9 mouse cellular contexts compared by ENCODE assay signal in genomic region chr8:85076001-85076400, GRCm38 (mm10). TPM values are rescaled to one million over a fixed set of nuclear protein-coding genes. Genes with fewer than 3 reads are reported as not detected.
DNase-seq lines count a peak whose midpoint lies in the region; ATAC-seq lines count a peak whose summit lies in the region.
"Had no signal": no experiment of that assay in that cellular context is flagged by ENCODE, and none has a peak within 500 bp of the region (broad histone marks: within the 10 kb centered on the region; RNA-seq: fewer than 3 reads in every experiment).

No protein-coding gene starts in this region.

- H3K27ac ChIP-seq in forebrain, embryonic 11.5 days (ENCODE audit: low read depth, low read length) = no peak overlapping the region
- H3K27ac ChIP-seq in forebrain, embryonic 14.5 days (ENCODE audit: low read depth, low read length) = no peak overlapping the region
- H3K27ac ChIP-seq in embryonic facial prominence, embryonic 10.5 days (replicated peaks) = no peak overlapping the region
- H3K27ac ChIP-seq in liver, embryonic 16.5 days (ENCODE audit: low read length) = peak overlapping the region; percentile 22
- H3K27ac ChIP-seq: heart, embryonic 15.5 days had no signal

- 79% methylated on average over 9 of the region's 9 CpGs for WGBS in forebrain, embryonic 11.5 days
- 77% methylated on average over 9 of the region's 9 CpGs for WGBS in forebrain, embryonic 14.5 days
- WGBS in embryonic facial prominence, embryonic 10.5 days = 77% methylated on average over 9 of the region's 9 CpGs
- WGBS in liver, embryonic 16.5 days (ENCODE audit: insufficient replicate concordance) = 58% methylated on average over 9 of the region's 9 CpGs

- ATAC-seq in forebrain, embryonic 11.5 days (replicated peaks; ENCODE audit: low FRiP score) = no peak
- ATAC-seq in forebrain, embryonic 14.5 days = no peak
- ATAC-seq in liver, embryonic 16.5 days (ENCODE audit: low read depth) = peak; percentile 52
- ATAC-seq in frontal cortex, adult (ENCODE audit: low TSS enrichment) = no peak

- no peak overlapping the region for H3K4me2 ChIP-seq in forebrain, embryonic 11.5 days (ENCODE audit: low read depth, low read length, severe bottlenecking)
- no peak overlapping the region for H3K4me2 ChIP-seq in forebrain, embryonic 14.5 days (ENCODE audit: low read length)
- peak overlapping the region; percentile 24 for H3K4me2 ChIP-seq in liver, embryonic 16.5 days (ENCODE audit: low read depth, low read length)
- H3K4me2 ChIP-seq: heart, embryonic 15.5 days had no signal

- peaks cover 8% of the 10 kb centered on the region; the same call in 1 of the 2 replicates for H3K4me1 ChIP-seq in forebrain, embryonic 11.5 days (replicated peaks; ENCODE audit: control insufficient read depth, insufficient read depth, low read length)
- H3K4me1 ChIP-seq in forebrain, embryonic 14.5 days (ENCODE audit: control insufficient read depth, insufficient read depth, low read length) = peaks cover 11% of the 10 kb centered on the region
- H3K4me1 ChIP-seq in embryonic facial prominence, embryonic 10.5 days = peaks cover 30% of the 10 kb centered on the region
- peaks cover 47% of the 10 kb centered on the region for H3K4me1 ChIP-seq in liver, embryonic 16.5 days (ENCODE audit: control insufficient read depth, low read depth, low read length)

- H3K9me3 ChIP-seq in forebrain, embryonic 11.5 days (ENCODE audit: control insufficient read depth, low read length) = no peaks in the 10 kb centered on the region
- no peaks in the 10 kb centered on the region for H3K9me3 ChIP-seq in forebrain, embryonic 14.5 days (replicated peaks; ENCODE audit: control insufficient read depth, low read length)
- no peaks in the 10 kb centered on the region for H3K9me3 ChIP-seq in embryonic facial prominence, embryonic 10.5 days
- H3K9me3 ChIP-seq in liver, embryonic 16.5 days (replicated peaks; ENCODE audit: control insufficient read depth, low read length) = no peaks in the 10 kb centered on the region
- H3K9me3 ChIP-seq: heart, embryonic 15.5 days had no signal

- H3K4me3 ChIP-seq in forebrain, embryonic 11.5 days (ENCODE audit: low read depth, low read length) = no peak overlapping the region
- H3K4me3 ChIP-seq in forebrain, embryonic 14.5 days (ENCODE audit: low read depth, low read length) = no peak overlapping the region
- H3K4me3 ChIP-seq in embryonic facial prominence, embryonic 10.5 days = no peak overlapping the region
- no peak overlapping the region for H3K4me3 ChIP-seq in liver, embryonic 16.5 days (ENCODE audit: low read depth, low read length)
- H3K4me3 ChIP-seq: heart, embryonic 15.5 days had no signal

- H3K27me3 ChIP-seq in forebrain, embryonic 11.5 days (ENCODE audit: control insufficient read depth, insufficient read depth, low read length) = no peaks in the 10 kb centered on the region
- H3K27me3 ChIP-seq in forebrain, embryonic 14.5 days (replicated peaks; ENCODE audit: control insufficient read depth, insufficient read depth, low read length) = no peaks in the 10 kb centered on the region
- H3K27me3 ChIP-seq in embryonic facial prominence, embryonic 10.5 days (replicated peaks; ENCODE audit: low read depth, poor library complexity, severe bottlenecking) = no peaks in the 10 kb centered on the region
- no peaks in the 10 kb centered on the region for H3K27me3 ChIP-seq in liver, embryonic 16.5 days (ENCODE audit: control insufficient read depth, insufficient read depth, low read depth, low read length)
- H3K27me3 ChIP-seq: heart, embryonic 15.5 days had no signal

- no peak overlapping the region for H3K9ac ChIP-seq in forebrain, embryonic 11.5 days (ENCODE audit: low read length)
- H3K9ac ChIP-seq in forebrain, embryonic 14.5 days (ENCODE audit: low read length) = no peak overlapping the region
- no peak overlapping the region for H3K9ac ChIP-seq in liver, embryonic 16.5 days (ENCODE audit: low read depth, low read length)
- H3K9ac ChIP-seq: heart, embryonic 15.5 days had no signal

- peak; percentile 69 for DNase-seq in forebrain, embryonic 11.5 days (ENCODE audit: low spot score)
- no peak for DNase-seq in forebrain, embryonic 14.5 days (ENCODE audit: low spot score)
- peak; percentile 50 to 60 for DNase-seq in right cerebral cortex, postnatal 10 days (ENCODE audit: low spot score in 2 of 2)
- no peak for DNase-seq in right cerebral cortex, adult 18-20 months
- peak; percentile 49 for DNase-seq in embryonic facial prominence, embryonic 10.5 days (ENCODE audit: low spot score)
- no peak for DNase-seq in ovary, adult 18-20 months (ENCODE audit: low spot score)

- peaks cover 2% of the 10 kb centered on the region; the same call in 1 of the 2 replicates for H3K36me3 ChIP-seq in forebrain, embryonic 11.5 days (ENCODE audit: control insufficient read depth, insufficient read depth, low read length)
- H3K36me3 ChIP-seq in forebrain, embryonic 14.5 days (ENCODE audit: control insufficient read depth, insufficient read depth, low read length) = peaks cover 50% of the 10 kb centered on the region
- H3K36me3 ChIP-seq in embryonic facial prominence, embryonic 10.5 days (replicated peaks) = peaks cover 64% of the 10 kb centered on the region
- H3K36me3 ChIP-seq in liver, embryonic 16.5 days (ENCODE audit: control insufficient read depth, insufficient read depth) = peaks cover 21% of the 10 kb centered on the region

RNA-seq across cellular contexts. Expression of gene Dhps, which starts 4.4 kb away (rescaled TPM):
- polyA plus RNA-seq in forebrain, embryonic 11.5 days (2014; fragmentation: Nextera tagmentation; extraction: Ambion mirVana) = 63.5 and 68.5 TPM in 2 replicates
- 83.4 and 85.3 TPM in 2 replicates for polyA plus RNA-seq in forebrain, embryonic 14.5 days (2014; fragmentation: Nextera tagmentation; extraction: Ambion mirVana)
- 70.5 and 74.5 TPM in 2 replicates for polyA plus RNA-seq in embryonic facial prominence, embryonic 10.5 days (2016; fragmentation: Nextera tagmentation; extraction: Ambion mirVana)
- 23.5 and 25.7 TPM in 2 replicates for polyA plus RNA-seq in liver, embryonic 16.5 days (2015; fragmentation: Nextera tagmentation; extraction: Ambion mirVana)

RNA-seq across cellular contexts. Expression of gene Wdr83os, which starts 4.5 kb away (rescaled TPM):
- polyA plus RNA-seq in forebrain, embryonic 11.5 days (2014; fragmentation: Nextera tagmentation; extraction: Ambion mirVana) = 123 and 125 TPM in 2 replicates
- polyA plus RNA-seq in forebrain, embryonic 14.5 days (2014; fragmentation: Nextera tagmentation; extraction: Ambion mirVana) = 147 and 170 TPM in 2 replicates
- polyA plus RNA-seq in embryonic facial prominence, embryonic 10.5 days (2016; fragmentation: Nextera tagmentation; extraction: Ambion mirVana) = 126 and 127 TPM in 2 replicates
- 56.0 and 58.2 TPM in 2 replicates for polyA plus RNA-seq in liver, embryonic 16.5 days (2015; fragmentation: Nextera tagmentation; extraction: Ambion mirVana)

RNA-seq across cellular contexts. Expression of gene Wdr83, which starts 5.1 kb away (rescaled TPM):
- polyA plus RNA-seq in forebrain, embryonic 11.5 days (2014; fragmentation: Nextera tagmentation; extraction: Ambion mirVana) = 47.3 and 57.4 TPM in 2 replicates
- 49.7 and 50.1 TPM in 2 replicates for polyA plus RNA-seq in forebrain, embryonic 14.5 days (2014; fragmentation: Nextera tagmentation; extraction: Ambion mirVana)
- polyA plus RNA-seq in embryonic facial prominence, embryonic 10.5 days (2016; fragmentation: Nextera tagmentation; extraction: Ambion mirVana) = 64.3 and 65.8 TPM in 2 replicates
- 22.0 and 23.6 TPM in 2 replicates for polyA plus RNA-seq in liver, embryonic 16.5 days (2015; fragmentation: Nextera tagmentation; extraction: Ambion mirVana)

RNA-seq across cellular contexts. Expression of gene Man2b1, which starts 7.1 kb away (rescaled TPM):
- 20.9 and 21.0 TPM in 2 replicates for polyA plus RNA-seq in forebrain, embryonic 11.5 days (2014; fragmentation: Nextera tagmentation; extraction: Ambion mirVana)
- 10.8 and 14.5 TPM in 2 replicates for polyA plus RNA-seq in forebrain, embryonic 14.5 days (2014; fragmentation: Nextera tagmentation; extraction: Ambion mirVana)
- 26.1 and 27.2 TPM in 2 replicates for polyA plus RNA-seq in embryonic facial prominence, embryonic 10.5 days (2016; fragmentation: Nextera tagmentation; extraction: Ambion mirVana)
- polyA plus RNA-seq in liver, embryonic 16.5 days (2015; fragmentation: Nextera tagmentation; extraction: Ambion mirVana) = 38.7 and 44.4 TPM in 2 replicates

RNA-seq across cellular contexts. Expression of gene Gm5741, which starts 8.2 kb away (rescaled TPM):
- polyA plus RNA-seq in forebrain, embryonic 11.5 days (2014; fragmentation: Nextera tagmentation; extraction: Ambion mirVana) = not detected in 2 replicates
- polyA plus RNA-seq in forebrain, embryonic 14.5 days (2014; fragmentation: Nextera tagmentation; extraction: Ambion mirVana) = 0.88 TPM in 1 of 2 replicates, not detected in the other
- not detected in 2 replicates for polyA plus RNA-seq in embryonic facial prominence, embryonic 10.5 days (2016; fragmentation: Nextera tagmentation; extraction: Ambion mirVana)
- polyA plus RNA-seq in liver, embryonic 16.5 days (2015; fragmentation: Nextera tagmentation; extraction: Ambion mirVana) = not detected in 2 replicates
- polyA plus RNA-seq: heart, embryonic 15.5 days had no signal

Comparison
In these comparisons a context has a peak if more than half of its experiments do, and no peak if none do; other contexts are left out.
1. DNase-seq: peak in forebrain, embryonic 11.5 days (single experiment), right cerebral cortex, postnatal 10 days (2 of 2) and embryonic facial prominence, embryonic 10.5 days (single experiment); none in forebrain, embryonic 14.5 days (single experiment), right cerebral cortex, adult 18-20 months (single experiment) and ovary, adult 18-20 months (single experiment).